Mouse (Mus musculus): ENCODE results near the gene Nkg7. TPM values are rescaled to one million over a fixed set of nuclear protein-coding genes. Genes with fewer than 3 reads are reported as not detected.

The Nkg7 gene
- polyA plus RNA-seq (2012; rRNA removed) = 57.9 and 69.4 TPM in 2 replicates

GRCm38 (mm10) chr7:43436341-43437255 is at the start of gene Nkg7:
Gene Nkg7 (plus strand): TSS chr7:43437073.
- WGBS = 18% methylated on average over 10 of the region's 10 CpGs

GRCm38 (mm10) chr7:43392349-43393121 is 44.3 kb upstream of the Nkg7 start:
- TF ChIP-seq POLR2A (IDR thresholded peaks at IDR 0.05; ENCODE audit: control insufficient read depth, extremely low read depth, insufficient read depth, low read length, poor library complexity) (no peak), CTCF (IDR thresholded peaks at IDR 0.05; ENCODE audit: borderline replicate concordance, control insufficient read depth, extremely low read depth, insufficient read depth, low read length, poor library complexity) (no peak)
- no peak for DNase-seq
- H3K27me3 ChIP-seq (ENCODE audit: control insufficient read depth, insufficient read depth, low read length) = no peaks in the 10 kb centered on the region
- 21% methylated on average over 8 of the region's 8 CpGs for WGBS
- no peak overlapping the region for H3K27ac ChIP-seq (ENCODE audit: control insufficient read depth, insufficient read depth, low read length)
- H3K36me3 ChIP-seq (ENCODE audit: control insufficient read depth, insufficient read depth, low read length) = no peaks in the 10 kb centered on the region
- no peak overlapping the region for H3K4me3 ChIP-seq (ENCODE audit: control insufficient read depth, insufficient read depth, low read length)
- H3K4me1 ChIP-seq (replicated peaks; ENCODE audit: control insufficient read depth, insufficient read depth, low read length) = no peaks in the 10 kb centered on the region

More at GRCm38 (mm10) chr7:43436341-43437255, at the start of gene Nkg7:
- no peaks in the 10 kb centered on the region for H3K27me3 ChIP-seq (ENCODE audit: control insufficient read depth, insufficient read depth, low read length)
- H3K27ac ChIP-seq (ENCODE audit: control insufficient read depth, insufficient read depth, low read length) = peak within 1 kb of the TSS; percentile 54; the same call in 1 of the 2 replicates
- no peak for DNase-seq
- peaks cover 9% of the 10 kb centered on the region for H3K4me1 ChIP-seq (replicated peaks; ENCODE audit: control insufficient read depth, insufficient read depth, low read length)
- no peaks in the 10 kb centered on the region for H3K36me3 ChIP-seq (ENCODE audit: control insufficient read depth, insufficient read depth, low read length)
- TF ChIP-seq CTCF (IDR thresholded peaks at IDR 0.05; ENCODE audit: borderline replicate concordance, control insufficient read depth, extremely low read depth, insufficient read depth, low read length, poor library complexity) (no peak), POLR2A (IDR thresholded peaks at IDR 0.05; ENCODE audit: control insufficient read depth, extremely low read depth, insufficient read depth, low read length, poor library complexity) (no peak)
- peak within 1 kb of the TSS; percentile 20 for H3K4me3 ChIP-seq (ENCODE audit: control insufficient read depth, insufficient read depth, low read length)

- WGBS = 93% methylated on average over 2 of the region's 2 CpGs
- no peaks in the 10 kb centered on the region for H3K27me3 ChIP-seq (ENCODE audit: control insufficient read depth, insufficient read depth, low read length)
- no peak for TF ChIP-seq CTCF (IDR thresholded peaks at IDR 0.05; ENCODE audit: borderline replicate concordance, control insufficient read depth, extremely low read depth, insufficient read depth, low read length, poor library complexity)
- TF ChIP-seq POLR2A (IDR thresholded peaks at IDR 0.05; ENCODE audit: control insufficient read depth, extremely low read depth, insufficient read depth, low read length, poor library complexity) = no peak
Observed at GRCm38 (mm10) chr7:43399501-43399900, 37.4 kb upstream of the Nkg7 start.

GRCm38 (mm10) chr7:43402718-43403117 is 34.2 kb upstream of the Nkg7 start:
- Histone ChIP-seq H3K36me3 (ENCODE audit: control insufficient read depth, insufficient read depth, low read length) (no peaks in the 10 kb centered on the region), H3K27me3 (ENCODE audit: control insufficient read depth, insufficient read depth, low read length) (no peaks in the 10 kb centered on the region), H3K4me3 (ENCODE audit: control insufficient read depth, insufficient read depth, low read length) (no peak overlapping the region), H3K27ac (ENCODE audit: control insufficient read depth, insufficient read depth, low read length) (no peak overlapping the region), H3K4me1 (replicated peaks; ENCODE audit: control insufficient read depth, insufficient read depth, low read length) (no peaks in the 10 kb centered on the region)
- no peak for DNase-seq
- WGBS = 24% methylated on average over 2 of the region's 2 CpGs
- TF ChIP-seq CTCF (IDR thresholded peaks at IDR 0.05; ENCODE audit: borderline replicate concordance, control insufficient read depth, extremely low read depth, insufficient read depth, low read length, poor library complexity) (no peak), POLR2A (IDR thresholded peaks at IDR 0.05; ENCODE audit: control insufficient read depth, extremely low read depth, insufficient read depth, low read length, poor library complexity) (no peak)

More at GRCm38 (mm10) chr7:43399501-43399900, 37.4 kb upstream of the Nkg7 start:
- Histone ChIP-seq H3K36me3 (ENCODE audit: control insufficient read depth, insufficient read depth, low read length) (no peaks in the 10 kb centered on the region), H3K4me3 (ENCODE audit: control insufficient read depth, insufficient read depth, low read length) (no peak overlapping the region), H3K4me1 (replicated peaks; ENCODE audit: control insufficient read depth, insufficient read depth, low read length) (no peaks in the 10 kb centered on the region), H3K27ac (ENCODE audit: control insufficient read depth, insufficient read depth, low read length) (no peak overlapping the region)
- no peak for DNase-seq

GRCm38 (mm10) chr7:43407573-43407972 is 29.3 kb upstream of the Nkg7 start:
- Histone ChIP-seq H3K4me3 (ENCODE audit: control insufficient read depth, insufficient read depth, low read length) (no peak overlapping the region), H3K27me3 (ENCODE audit: control insufficient read depth, insufficient read depth, low read length) (no peaks in the 10 kb centered on the region), H3K36me3 (ENCODE audit: control insufficient read depth, insufficient read depth, low read length) (no peaks in the 10 kb centered on the region), H3K27ac (ENCODE audit: control insufficient read depth, insufficient read depth, low read length) (no peak overlapping the region; the same call in 1 of the 2 replicates), H3K4me1 (replicated peaks; ENCODE audit: control insufficient read depth, insufficient read depth, low read length) (no peaks in the 10 kb centered on the region)
- DNase-seq = no peak
- TF ChIP-seq CTCF (IDR thresholded peaks at IDR 0.05; ENCODE audit: borderline replicate concordance, control insufficient read depth, extremely low read depth, insufficient read depth, low read length, poor library complexity) (no peak), POLR2A (IDR thresholded peaks at IDR 0.05; ENCODE audit: control insufficient read depth, extremely low read depth, insufficient read depth, low read length, poor library complexity) (no peak)
- 53% methylated on average over 3 of the region's 3 CpGs for WGBS

- H3K27ac ChIP-seq (ENCODE audit: control insufficient read depth, insufficient read depth, low read length) = no peak within 1 kb of the TSS; the same call in 1 of the 2 replicates
- 46% methylated on average over 4 of the region's 4 CpGs for WGBS
- H3K36me3 ChIP-seq (ENCODE audit: control insufficient read depth, insufficient read depth, low read length) = no peaks in the 10 kb centered on the region
- DNase-seq = no peak
- no peaks in the 10 kb centered on the region for H3K27me3 ChIP-seq (ENCODE audit: control insufficient read depth, insufficient read depth, low read length)
- no peak within 1 kb of the TSS for H3K4me3 ChIP-seq (ENCODE audit: control insufficient read depth, insufficient read depth, low read length)
- no peaks in the 10 kb centered on the region for H3K4me1 ChIP-seq (replicated peaks; ENCODE audit: control insufficient read depth, insufficient read depth, low read length)
- TF ChIP-seq POLR2A (IDR thresholded peaks at IDR 0.05; ENCODE audit: control insufficient read depth, extremely low read depth, insufficient read depth, low read length, poor library complexity) (no peak), CTCF (IDR thresholded peaks at IDR 0.05; ENCODE audit: borderline replicate concordance, control insufficient read depth, extremely low read depth, insufficient read depth, low read length, poor library complexity) (no peak)
Observed at GRCm38 (mm10) chr7:43408131-43408553, 28.7 kb upstream of the Nkg7 start, which contains the start of gene Siglecg. Gene Siglecg (plus strand): TSS chr7:43408204.
